Comparison of ENCODE assay signal across 23 mouse cellular contexts in genomic region chr8:117307221-117307620, GRCm38 (mm10). TPM values are rescaled to one million over a fixed set of nuclear protein-coding genes. Genes with fewer than 3 reads are reported as not detected.
DNase-seq lines count a peak whose midpoint lies in the region; ATAC-seq and TF ChIP-seq lines count a peak whose summit lies in the region.
"Had no signal": no experiment of that assay in that cellular context is flagged by ENCODE, and none has a peak within 500 bp of the region (broad histone marks: within the 10 kb centered on the region; RNA-seq: fewer than 3 reads in every experiment).

No protein-coding gene starts in this region.

- peaks cover 60% of the 10 kb centered on the region for H3K4me1 ChIP-seq in kidney, embryonic 15.5 days
- H3K4me1 ChIP-seq in liver, postnatal 0 days (ENCODE audit: insufficient read depth), result peaks cover 56% of the 10 kb centered on the region

- whole genome bisulfite sequencing in kidney, embryonic 15.5 days, result 71% methylated on average over 8 of the region's 8 CpGs
- 70% methylated on average over 8 of the region's 8 CpGs for WGBS in liver, postnatal 0 days (ENCODE audit: insufficient replicate concordance)

- H3K27me3 ChIP-seq in kidney, embryonic 15.5 days, result no peaks in the 10 kb centered on the region
- H3K27me3 ChIP-seq in liver, postnatal 0 days (ENCODE audit: insufficient read depth, low read length), result no peaks in the 10 kb centered on the region
- H3K27me3 ChIP-seq: hindbrain, embryonic 12.5 days; hindbrain, embryonic 15.5 days had no signal

- TF ChIP-seq EP300 in liver, postnatal 0 days (IDR thresholded peaks at IDR 0.05; ENCODE audit: low read depth), result no peak

- DNase-seq in kidney, adult 18-20 months, result no peak
- DNase-seq in liver, postnatal 0 days, result no peak
- DNase-seq in liver, result no peak
- DNase-seq in A20 (ENCODE audit: low read depth, low spot score), result peak; percentile 48
- peak; percentile 36 to 51 for DNase-seq in B cell, adult 2 months
- DNase-seq in left cerebral cortex, adult 18-20 months (ENCODE audit: low spot score in 2 of 2), result no peak
- DNase-seq in layer of hippocampus, adult 18-20 months (ENCODE audit: low spot score in 2 of 2), result no peak
- DNase-seq: adrenal gland, adult 2 months; adrenal gland, postnatal 14 days; cerebellum, adult 11 months; cerebellum, adult 2 months; cerebellum, adult 9-11 months; cerebellum, postnatal 25 days; forebrain, postnatal 0 days; gastrocnemius, adult 2 months; gastrocnemius, postnatal 14 days; heart, adult 11 months had no signal

- H3K4me3 ChIP-seq in kidney, embryonic 15.5 days (replicated peaks), result no peak overlapping the region
- no peak overlapping the region for H3K4me3 ChIP-seq in liver, postnatal 0 days (ENCODE audit: low read depth, low read length)
- H3K4me3 ChIP-seq: forebrain, embryonic 10.5 days; gastrocnemius, adult 2 months; hindbrain, embryonic 12.5 days; hindbrain, embryonic 15.5 days had no signal

- H3K9ac ChIP-seq in kidney, embryonic 15.5 days, result no peak overlapping the region
- no peak overlapping the region for H3K9ac ChIP-seq in liver, postnatal 0 days (replicated peaks)
- H3K9ac ChIP-seq: forebrain, postnatal 0 days; hindbrain, embryonic 12.5 days; hindbrain, embryonic 15.5 days had no signal

- TF ChIP-seq CTCF in liver, postnatal 0 days (IDR thresholded peaks at IDR 0.05; ENCODE audit: low read depth), result no peak

- H3K27ac ChIP-seq in kidney, embryonic 15.5 days, result 0 out of 2 replicates have a peak overlapping the region, but pooled peaks have one; percentile 74
- 0 out of 2 replicates have a peak overlapping the region, but pooled peaks have one; percentile 16 for H3K27ac ChIP-seq in liver, postnatal 0 days (ENCODE audit: low read depth)
- H3K27ac ChIP-seq: forebrain, embryonic 10.5 days; gastrocnemius, adult 2 months; hindbrain, embryonic 12.5 days; hindbrain, embryonic 15.5 days had no signal

- no peak overlapping the region for H3K4me2 ChIP-seq in kidney, embryonic 15.5 days
- no peak overlapping the region for H3K4me2 ChIP-seq in liver, postnatal 0 days (ENCODE audit: low read depth, low read length)
- H3K4me2 ChIP-seq: heart, embryonic 11.5 days; hindbrain, embryonic 12.5 days; hindbrain, embryonic 15.5 days had no signal

- H3K36me3 ChIP-seq in kidney, embryonic 15.5 days, result no peaks in the 10 kb centered on the region
- H3K36me3 ChIP-seq in liver, postnatal 0 days (replicated peaks; ENCODE audit: insufficient read depth, low read length), result 0 out of 2 replicates have a peak, but pooled peaks cover 8% of the 10 kb centered on the region
- H3K36me3 ChIP-seq: hindbrain, embryonic 12.5 days; hindbrain, embryonic 15.5 days had no signal

- no peaks in the 10 kb centered on the region for H3K9me3 ChIP-seq in kidney, embryonic 15.5 days (replicated peaks)
- no peaks in the 10 kb centered on the region for H3K9me3 ChIP-seq in liver, postnatal 0 days (ENCODE audit: low read length)
- H3K9me3 ChIP-seq: forebrain, embryonic 10.5 days; hindbrain, embryonic 12.5 days; hindbrain, embryonic 15.5 days had no signal

- ATAC-seq in kidney, embryonic 15.5 days (replicated peaks; ENCODE audit: low FRiP score), result no peak
- no peak for ATAC-seq in liver, postnatal 0 days
- ATAC-seq: forebrain, embryonic 14.5 days; forebrain, postnatal 0 days had no signal

RNA-seq across cellular contexts. Expression of gene Cmip, which starts 50.4 kb away (rescaled TPM):
- polyA plus RNA-seq in kidney, embryonic 15.5 days (2015; fragmentation: Nextera tagmentation; extraction: Ambion mirVana), result 20.5 and 21.8 TPM in 2 replicates
- polyA plus RNA-seq in liver, postnatal 0 days (2015; fragmentation: Nextera tagmentation; extraction: Ambion mirVana), result 22.3 and 22.6 TPM in 2 replicates
- 100 to 1,000 TPM; 299 to 317 TPM for total RNA-seq in left cerebral cortex, adult 18-20 months (2021)
- total RNA-seq in layer of hippocampus, adult 18-20 months (2021), result 100 to 1,000 TPM; 275 to 296 TPM

Comparison
In these comparisons a context has a peak if more than half of its experiments do, and no peak if none do; other contexts are left out.
1. DNase-seq: peak in A20 (single experiment) and B cell, adult 2 months (2 of 2); none in kidney, adult 18-20 months (single experiment), liver, postnatal 0 days (single experiment), liver (single experiment), left cerebral cortex, adult 18-20 months (0 of 2) and layer of hippocampus, adult 18-20 months (0 of 2).